Mouse (Mus musculus): Measurements from ENCODE around the gene Bcorl1. TPM values are rescaled to one million over a fixed set of nuclear protein-coding genes. Genes with fewer than 3 reads are reported as not detected.
A peak's percentile ranks its signal among the peaks of the same experiment; 100 is the strongest.

The Bcorl1 gene
- polyA plus RNA-seq (2015; fragmentation: Nextera tagmentation; extraction: Ambion mirVana) = 3.0 and 3.3 TPM in 2 replicates

DNA sequence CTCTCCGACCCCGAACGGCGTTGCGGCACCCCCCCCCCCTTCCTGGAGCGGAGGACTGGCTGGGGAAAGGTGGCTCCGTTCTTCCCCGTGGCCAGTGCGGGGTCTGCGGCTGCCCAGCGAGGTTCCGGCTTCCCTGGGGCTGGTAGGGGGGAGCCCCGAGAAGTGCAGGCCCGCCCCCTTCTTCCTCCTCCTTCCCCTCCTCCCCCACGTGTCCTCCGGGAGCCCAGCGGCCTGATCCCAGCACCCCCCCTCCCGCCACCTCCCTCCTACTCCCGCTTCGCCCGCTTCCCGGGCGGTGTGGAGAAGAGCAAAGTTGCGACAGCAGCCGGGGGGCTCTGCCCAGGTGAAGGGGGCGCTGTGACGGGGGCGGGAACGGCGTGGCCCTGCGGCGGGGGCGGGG lies at the start of gene Bcorl1:
Bcorl1 (plus strand) TSS at position 218 of the 400 bp plus-strand sequence.
- 17% methylated on average over 21 of the region's 33 CpGs for WGBS
- H3K27me3 ChIP-seq (ENCODE audit: insufficient read depth, low read length) = no peaks in the 10 kb centered on the region
- DNase-seq (ENCODE audit: low spot score) (peak; percentile 56), ATAC-seq (replicated peaks; ENCODE audit: low FRiP score, low read depth) (0 out of 2 replicates have a peak, but pooled peaks have one; percentile 9)
- peak within 1 kb of the TSS; percentile 75 for H3K4me2 ChIP-seq (ENCODE audit: low read length)
- no peaks in the 10 kb centered on the region for H3K4me1 ChIP-seq (replicated peaks; ENCODE audit: insufficient read depth, low read length)
- no peaks in the 10 kb centered on the region for H3K9me3 ChIP-seq (replicated peaks; ENCODE audit: low read length)
- TF ChIP-seq CTCF (IDR thresholded peaks at IDR 0.05; ENCODE audit: low read depth) = no peak
- no peaks in the 10 kb centered on the region for H3K36me3 ChIP-seq (ENCODE audit: insufficient read depth, low read length)
- H3K27ac ChIP-seq = peak within 1 kb of the TSS; percentile 70
- peak within 1 kb of the TSS; percentile 67 for H3K9ac ChIP-seq (ENCODE audit: low read depth, low read length)
- H3K4me3 ChIP-seq (replicated peaks; ENCODE audit: low read depth, low read length) = peak within 1 kb of the TSS; percentile 51

DNA sequence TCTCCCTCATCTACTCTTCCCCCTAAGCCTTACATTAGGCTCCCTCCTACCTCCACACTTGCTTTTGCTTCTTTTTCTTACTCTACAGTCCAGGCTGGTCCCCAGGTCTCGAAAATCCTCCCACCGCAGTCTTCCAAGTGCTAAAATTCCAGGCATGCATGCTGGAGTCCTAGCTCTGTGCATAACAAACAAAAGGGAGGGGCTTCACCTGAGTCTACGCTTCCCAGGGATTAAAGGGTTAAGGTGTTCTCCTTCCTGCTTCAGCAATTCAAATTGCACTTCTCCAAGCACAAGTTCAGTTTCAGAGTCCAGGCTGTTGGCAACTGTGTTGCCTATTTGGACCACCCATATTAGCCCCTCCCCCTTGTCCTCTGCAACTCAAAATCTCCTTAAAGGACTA lies 49.7 kb upstream of the Bcorl1 start:
- no peaks in the 10 kb centered on the region for H3K36me3 ChIP-seq (ENCODE audit: insufficient read depth, low read length)
- no peak overlapping the region for H3K4me3 ChIP-seq (replicated peaks; ENCODE audit: low read depth, low read length)
- no peaks in the 10 kb centered on the region for H3K4me1 ChIP-seq (replicated peaks; ENCODE audit: insufficient read depth, low read length)
- no peak overlapping the region for H3K9ac ChIP-seq (ENCODE audit: low read depth, low read length)
- ATAC-seq (replicated peaks; ENCODE audit: low FRiP score, low read depth) (no peak), DNase-seq (ENCODE audit: low spot score) (no peak)
- no peaks in the 10 kb centered on the region for H3K9me3 ChIP-seq (replicated peaks; ENCODE audit: low read length)
- no peaks in the 10 kb centered on the region for H3K27me3 ChIP-seq (ENCODE audit: insufficient read depth, low read length)
- 30% methylated on average over 3 of the region's 3 CpGs for WGBS
- H3K4me2 ChIP-seq (ENCODE audit: low read length) = no peak overlapping the region
- no peak for TF ChIP-seq CTCF (IDR thresholded peaks at IDR 0.05; ENCODE audit: low read depth)
- no peak overlapping the region for H3K27ac ChIP-seq

DNA sequence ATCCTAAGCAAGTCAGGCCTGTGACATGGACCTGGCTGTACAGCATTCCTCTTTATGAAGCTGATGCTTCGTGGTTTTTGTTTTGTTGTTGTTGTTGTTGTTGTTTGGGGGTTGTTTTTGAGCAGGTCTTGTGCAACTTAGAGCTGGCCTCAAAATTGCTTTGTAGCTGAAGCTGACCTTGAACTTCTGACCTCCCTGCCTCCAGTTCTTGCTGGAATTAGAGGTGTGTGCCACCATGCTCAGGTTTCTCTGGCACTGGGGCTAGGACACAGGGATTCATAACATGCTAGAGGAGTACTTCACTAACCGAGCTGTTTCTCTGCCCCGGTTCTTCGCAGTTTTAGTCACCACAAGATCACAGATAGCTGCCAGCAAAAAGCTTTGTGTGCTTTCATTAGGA lies 35.8 kb upstream of the Bcorl1 start:
- ATAC-seq (replicated peaks; ENCODE audit: low FRiP score, low read depth) = no peak

DNA sequence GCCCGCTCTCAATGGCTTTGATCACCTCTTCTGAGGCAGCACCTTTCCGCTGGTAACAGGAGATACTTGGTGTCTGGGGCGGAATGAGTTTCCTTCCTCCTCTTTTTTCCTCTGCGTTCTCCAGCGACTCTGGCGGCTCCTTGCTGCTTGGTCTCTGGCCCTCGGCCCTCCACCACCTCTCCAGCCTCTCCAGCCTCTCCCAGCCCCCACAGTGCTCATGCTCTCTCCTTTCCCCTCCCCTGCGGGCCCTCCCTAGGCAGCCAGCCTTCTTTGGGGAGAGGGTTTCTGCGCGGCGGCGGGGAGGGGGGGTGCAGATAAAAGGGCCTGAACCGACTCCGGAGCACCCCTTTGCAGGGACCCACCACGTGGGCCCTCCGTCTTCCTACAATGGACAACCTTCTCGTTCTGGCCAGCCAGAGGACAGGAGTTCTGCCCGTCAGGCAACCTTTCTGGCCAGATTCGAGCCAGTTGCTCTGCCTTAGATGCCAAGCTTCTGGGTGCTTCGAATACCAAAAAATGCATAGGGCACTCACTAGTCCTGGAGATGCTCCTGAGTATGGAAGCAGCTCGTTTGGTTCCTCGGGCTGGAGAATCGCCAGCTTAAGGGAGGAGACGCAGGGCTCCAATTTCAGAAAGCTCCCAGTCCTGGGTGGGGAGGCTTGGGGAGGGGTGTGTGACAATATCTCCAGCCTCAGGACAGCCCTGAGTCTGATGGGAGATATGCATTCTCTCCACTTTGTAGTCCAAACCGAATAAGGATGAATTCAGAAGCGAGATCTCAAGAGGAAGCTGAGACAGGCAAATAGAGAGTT lies 30.2 kb upstream of the Bcorl1 start:
- 32% methylated on average over 26 of the region's 26 CpGs for WGBS
- DNase-seq (ENCODE audit: low spot score) = peak; percentile 30

More for the DNA sequence above, 35.8 kb upstream of the Bcorl1 start:
- Histone ChIP-seq H3K4me3 (replicated peaks; ENCODE audit: low read depth, low read length) (no peak overlapping the region), H3K4me2 (ENCODE audit: low read length) (no peak overlapping the region), H3K4me1 (replicated peaks; ENCODE audit: insufficient read depth, low read length) (no peaks in the 10 kb centered on the region), H3K9me3 (replicated peaks; ENCODE audit: low read length) (no peaks in the 10 kb centered on the region), H3K27ac (no peak overlapping the region), H3K9ac (ENCODE audit: low read depth, low read length) (no peak overlapping the region), H3K27me3 (ENCODE audit: insufficient read depth, low read length) (no peaks in the 10 kb centered on the region), H3K36me3 (ENCODE audit: insufficient read depth, low read length) (no peaks in the 10 kb centered on the region)
- TF ChIP-seq CTCF (IDR thresholded peaks at IDR 0.05; ENCODE audit: low read depth) = no peak
- WGBS = 85% methylated on average over 4 of the region's 4 CpGs
- DNase-seq (ENCODE audit: low spot score) = no peak

DNA sequence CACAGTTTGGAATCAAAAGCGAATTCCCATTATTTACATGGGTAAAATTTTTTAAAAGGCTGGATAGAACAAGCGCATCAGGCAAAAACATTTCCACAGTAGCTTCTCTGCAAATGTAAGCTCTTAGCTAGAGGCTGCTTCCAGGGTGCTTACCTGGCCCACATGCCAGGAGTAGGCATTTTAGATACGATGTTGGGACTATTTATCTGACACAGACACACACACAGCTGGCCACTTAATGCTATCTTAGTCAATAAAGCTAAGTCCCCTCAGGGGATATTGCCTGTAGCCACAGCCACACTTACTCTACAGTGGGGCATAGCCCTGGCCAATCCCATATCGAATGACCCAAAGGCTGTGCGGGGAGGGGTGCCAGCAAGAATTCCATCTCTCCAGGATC lies 29.4 kb upstream of the Bcorl1 start:
- H3K27me3 ChIP-seq (ENCODE audit: insufficient read depth, low read length) = no peaks in the 10 kb centered on the region
- no peaks in the 10 kb centered on the region for H3K36me3 ChIP-seq (ENCODE audit: insufficient read depth, low read length)
- DNase-seq (ENCODE audit: low spot score) (no peak), ATAC-seq (replicated peaks; ENCODE audit: low FRiP score, low read depth) (no peak)
- H3K9me3 ChIP-seq (replicated peaks; ENCODE audit: low read length) = no peaks in the 10 kb centered on the region
- H3K27ac ChIP-seq = no peak overlapping the region
- H3K9ac ChIP-seq (ENCODE audit: low read depth, low read length) = no peak overlapping the region
- no peak for TF ChIP-seq CTCF (IDR thresholded peaks at IDR 0.05; ENCODE audit: low read depth)
- H3K4me2 ChIP-seq (ENCODE audit: low read length) = no peak overlapping the region
- H3K4me1 ChIP-seq (replicated peaks; ENCODE audit: insufficient read depth, low read length) = no peaks in the 10 kb centered on the region
- 79% methylated on average over 5 of the region's 5 CpGs for WGBS
- no peak overlapping the region for H3K4me3 ChIP-seq (replicated peaks; ENCODE audit: low read depth, low read length)

More for the DNA sequence above, 30.2 kb upstream of the Bcorl1 start:
- peak overlapping the region; percentile 55 for H3K4me2 ChIP-seq (ENCODE audit: low read length)
- TF ChIP-seq CTCF (IDR thresholded peaks at IDR 0.05; ENCODE audit: low read depth) = no peak
- H3K36me3 ChIP-seq (ENCODE audit: insufficient read depth, low read length) = no peaks in the 10 kb centered on the region
- no peaks in the 10 kb centered on the region for H3K4me1 ChIP-seq (replicated peaks; ENCODE audit: insufficient read depth, low read length)
- H3K9me3 ChIP-seq (replicated peaks; ENCODE audit: low read length) = no peaks in the 10 kb centered on the region
- H3K4me3 ChIP-seq (replicated peaks; ENCODE audit: low read depth, low read length) = 0 out of 2 replicates have a peak overlapping the region, but pooled peaks have one; percentile 5
- no peak for ATAC-seq (replicated peaks; ENCODE audit: low FRiP score, low read depth)
- 0 out of 2 replicates have a peak overlapping the region, but pooled peaks have one; percentile 25 for H3K27ac ChIP-seq
- no peaks in the 10 kb centered on the region for H3K27me3 ChIP-seq (ENCODE audit: insufficient read depth, low read length)
- H3K9ac ChIP-seq (ENCODE audit: low read depth, low read length) = 0 out of 2 replicates have a peak overlapping the region, but pooled peaks have one; percentile 18

DNA sequence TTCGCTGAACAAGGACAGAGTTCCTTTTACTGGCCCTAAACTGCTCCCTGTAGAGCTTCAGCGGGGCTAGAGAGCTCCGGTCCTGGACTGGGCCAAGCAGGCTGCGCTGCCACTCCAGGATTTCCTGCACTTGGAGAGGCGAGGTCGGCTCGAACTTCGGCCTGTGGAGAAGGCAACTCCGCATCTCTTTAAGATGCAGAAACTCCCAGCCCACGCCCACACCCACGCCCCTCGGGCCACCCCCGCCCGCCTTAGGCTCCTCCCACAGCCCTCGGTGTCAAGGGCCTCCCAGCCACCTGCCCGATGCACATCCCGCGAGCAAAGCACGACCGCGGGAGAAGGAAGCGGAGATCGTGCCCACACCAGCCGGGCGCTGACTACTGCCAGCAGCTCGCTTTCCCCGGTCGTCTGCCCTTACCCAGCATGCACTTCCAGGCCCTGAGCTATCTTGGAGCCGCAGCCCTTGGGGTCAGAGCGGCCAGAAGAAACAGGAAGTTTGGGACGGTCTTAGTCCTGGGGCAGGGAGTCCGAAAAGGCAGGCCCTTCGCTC lies 26.6 kb upstream of the Bcorl1 start:
- H3K27ac ChIP-seq = no peak overlapping the region; the same call in 1 of the 2 replicates
- no peaks in the 10 kb centered on the region for H3K9me3 ChIP-seq (replicated peaks; ENCODE audit: low read length)
- H3K9ac ChIP-seq (ENCODE audit: low read depth, low read length) = peak overlapping the region; percentile 35; the same call in 1 of the 2 replicates
- H3K27me3 ChIP-seq (ENCODE audit: insufficient read depth, low read length) = no peaks in the 10 kb centered on the region
- no peak for TF ChIP-seq CTCF (IDR thresholded peaks at IDR 0.05; ENCODE audit: low read depth)
- H3K4me2 ChIP-seq (ENCODE audit: low read length) = peak overlapping the region; percentile 53
- peak overlapping the region; percentile 27 for H3K4me3 ChIP-seq (replicated peaks; ENCODE audit: low read depth, low read length)
- H3K4me1 ChIP-seq (replicated peaks; ENCODE audit: insufficient read depth, low read length) = no peaks in the 10 kb centered on the region
- H3K36me3 ChIP-seq (ENCODE audit: insufficient read depth, low read length) = no peaks in the 10 kb centered on the region
- WGBS = 29% methylated on average over 31 of the region's 33 CpGs
- DNase-seq (ENCODE audit: low spot score) (peak; percentile 58), ATAC-seq (replicated peaks; ENCODE audit: low FRiP score, low read depth) (peak; percentile 94)

Data from kidney, postnatal 0 days (tissue).